Mouse (Mus musculus) lung, adult 2 months (tissue): ENCODE data around the gene Cdc34b.

ENCODE experiments used
- CTCF ChIP-seq: fragments of 200-500 bp; IDR thresholded peaks from 2 replicates; pipeline ENCODE4 v1.5.1; 2011; ENCODE audit warnings: mild to moderate bottlenecking, low read length, control low read depth; ENCODE audit not compliant: insufficient read depth
- POLR2A ChIP-seq: fragments of 200-500 bp; IDR thresholded peaks from 2 replicates; pipeline ENCODE4 v1.6.1; 2011; ENCODE audit warnings: low read depth, mild to moderate bottlenecking, control low read depth, low read length, borderline replicate concordance; ENCODE audit errors: extremely low read depth

- TF ChIP-seq CTCF, result no peak
- no peak for TF ChIP-seq POLR2A
These were observed 41.0 kb downstream of the Cdc34b start, which contains the start of gene Tmem92 for GRCm38 (mm10) chr11:94782603-94783002.
